Mouse (Mus musculus) C2C12 (cell line): ENCODE measurements around the gene Arsa.
"Not testable (repeated sequence)": the region's sequence is repeated elsewhere in the genome, so short reads cannot be mapped to it uniquely, and the experiment has no call there.

Experiments
- CTCF ChIP-seq: IDR thresholded peaks from one replicate; pipeline ENCODE4 v1.5.1; 2011; ENCODE audit not compliant: control insufficient read depth, insufficient read depth, insufficient read length
- FOSL1 ChIP-seq: IDR thresholded peaks from one replicate; pipeline ENCODE4 v1.8.0; 2011; ENCODE audit warnings: mild to moderate bottlenecking, low read length; ENCODE audit not compliant: poor library complexity, insufficient read depth, severe bottlenecking
- MAX ChIP-seq: IDR thresholded peaks from one replicate; pipeline ENCODE4 v1.6.1; 2011; ENCODE audit warnings: mild to moderate bottlenecking, control low read depth
- MYOD1 ChIP-seq: IDR thresholded peaks from one replicate; pipeline ENCODE4 v1.6.1; 2011; ENCODE audit warnings: low read depth; ENCODE audit not compliant: control insufficient read depth, insufficient read length
- USF1 ChIP-seq: IDR thresholded peaks from one replicate; pipeline ENCODE4 v1.6.1; 2011; ENCODE audit warnings: low read depth, mild to moderate bottlenecking, control low read depth, moderate library complexity

DNA sequence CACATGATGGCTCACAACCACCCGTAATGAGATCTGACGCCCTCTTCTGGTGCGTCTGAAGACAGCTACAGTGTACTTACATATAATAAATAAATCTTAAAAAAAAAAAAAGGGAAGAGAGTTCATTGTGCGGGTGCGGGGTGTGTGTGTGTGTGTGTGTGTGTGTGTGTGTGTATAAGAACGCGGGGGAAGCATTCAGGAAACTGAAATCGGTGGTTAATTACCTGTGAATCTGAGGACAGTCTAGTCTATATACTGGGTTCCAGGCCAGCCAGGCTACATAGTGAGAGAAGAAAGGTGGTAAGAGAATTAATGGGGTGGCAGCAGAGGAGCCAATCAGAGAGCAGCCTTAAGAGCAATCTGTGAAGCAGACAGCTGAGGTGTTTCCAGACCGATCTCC lies 46.5 kb downstream of the Arsa start:
- not testable (repeated sequence) for TF ChIP-seq CTCF, MAX, FOSL1, USF1, MYOD1
